Mouse (Mus musculus) neural tube, embryonic 14.5 days (tissue): ENCODE results near the gene Gm128. TPM values are rescaled to one million over a fixed set of nuclear protein-coding genes. Genes with fewer than 3 reads are reported as not detected.
A peak's percentile ranks its signal among the peaks of the same experiment; 100 is the strongest.

Experiments
- ATAC-seq: fragments of 200-750 bp; cut with Nextera tagmentation; 2 replicates; pipeline ENCODE4 v1.8.0; 2017; ENCODE audit warnings: low read depth, mild to moderate bottlenecking, moderate TSS enrichment, moderate library complexity
- H3K27ac ChIP-seq: fragments of 300-500 bp; sonication (generic); 2 replicates; pipeline ENCODE4 v1.5.1; 2014; ENCODE audit warnings: low read depth, mild to moderate bottlenecking, control low read depth, low read length, moderate library complexity, mixed read lengths
- H3K27me3 ChIP-seq: fragments of 300-500 bp; sonication (generic); 2 replicates; pipeline ENCODE4 v1.6.1; 2014; ENCODE audit warnings: low read length; ENCODE audit not compliant: control insufficient read depth, insufficient read depth
- H3K36me3 ChIP-seq: fragments of 300-500 bp; sonication (generic); 2 replicates; pipeline ENCODE4 v1.6.1; 2014; ENCODE audit warnings: low read length, mixed read lengths; ENCODE audit not compliant: control insufficient read depth, insufficient read depth
- H3K4me1 ChIP-seq: fragments of 300-500 bp; sonication (generic); 2 replicates; pipeline ENCODE4 v1.6.1; 2014; ENCODE audit warnings: low read length; ENCODE audit not compliant: control insufficient read depth, insufficient read depth
- H3K4me2 ChIP-seq: fragments of 300-500 bp; sonication (generic); 2 replicates; pipeline ENCODE4 v1.6.1; 2014; ENCODE audit warnings: mild to moderate bottlenecking, low read depth, low read length, control low read depth
- H3K4me3 ChIP-seq: fragments of 300-500 bp; sonication (generic); 2 replicates; pipeline ENCODE4 v1.5.1; 2014; ENCODE audit warnings: low read depth, low read length, control low read depth, mixed read lengths
- H3K9ac ChIP-seq: fragments of 300-500 bp; sonication (generic); replicated peaks from 2 replicates; pipeline ENCODE4 v1.6.1; 2014; ENCODE audit warnings: low read depth, mild to moderate bottlenecking, control low read depth, low read length, mixed read lengths
- H3K9me3 ChIP-seq: fragments of 300-500 bp; sonication (generic); 2 replicates; pipeline ENCODE4 v1.6.1; 2016; ENCODE audit warnings: low read length; ENCODE audit not compliant: control insufficient read depth
- WGBS: fragments of 180-500 bp; shearing (Covaris S2); extraction: QIAGEN DNeasy Blood & Tissue Kit; methylation state at CpG from one replicate; pipeline ENCODE4 v1.1.7; 2014; 5-methylcytosine and 5-hydroxymethylcytosine counted together
- polyA plus RNA-seq: library from polyadenylated mRNA; unstranded; fragments of >200 nt; fragmentation: Nextera tagmentation; extraction: Ambion mirVana; gene quantifications from 2 replicates; pipeline ENCODE4 v1.2.1, GENCODE M21; 2014

Gene Gm128
- polyA plus RNA-seq = 0.23 and 0.31 TPM in 2 replicates

- Histone ChIP-seq H3K36me3 (no peaks in the 10 kb centered on the region), H3K4me3 (no peak within 1 kb of the TSS), H3K9me3 (no peaks in the 10 kb centered on the region), H3K4me1 (no peaks in the 10 kb centered on the region), H3K27ac (no peak within 1 kb of the TSS), H3K27me3 (no peaks in the 10 kb centered on the region), H3K9ac (no peak within 1 kb of the TSS), H3K4me2 (no peak within 1 kb of the TSS)
- no peak for ATAC-seq
- WGBS = 78% methylated on average over 7 of the region's 7 CpGs
These were observed at the start of gene Gm128 for GRCm38 (mm10) chr3:95241498-95241897. Gm128 (minus strand) TSS chr3:95241598.

- no peak overlapping the region for H3K4me2 ChIP-seq
- no peaks in the 10 kb centered on the region for H3K4me1 ChIP-seq
- H3K27ac ChIP-seq = no peak overlapping the region
- H3K9ac ChIP-seq = no peak overlapping the region
- no peak for ATAC-seq
- WGBS = 87% methylated on average over 4 of the region's 4 CpGs
- peaks cover 41% of the 10 kb centered on the region; the same call in 1 of the 2 replicates for H3K36me3 ChIP-seq
- H3K4me3 ChIP-seq = no peak overlapping the region
- H3K9me3 ChIP-seq = no peaks in the 10 kb centered on the region
- no peaks in the 10 kb centered on the region for H3K27me3 ChIP-seq
These were observed 49.6 kb upstream of the Gm128 start for GRCm38 (mm10) chr3:95291041-95291440.

- Histone ChIP-seq H3K27ac (no peak overlapping the region), H3K27me3 (no peaks in the 10 kb centered on the region), H3K4me3 (no peak overlapping the region), H3K36me3 (peaks cover 36% of the 10 kb centered on the region; the same call in 1 of the 2 replicates), H3K4me2 (no peak overlapping the region), H3K4me1 (peaks cover 3% of the 10 kb centered on the region; the same call in 1 of the 2 replicates), H3K9ac (no peak overlapping the region), H3K9me3 (no peaks in the 10 kb centered on the region)
- 82% methylated on average over 6 of the region's 6 CpGs for WGBS
- no peak for ATAC-seq
These were observed 48.8 kb upstream of the Gm128 start for GRCm38 (mm10) chr3:95290156-95290555.

- H3K4me3 ChIP-seq = no peak overlapping the region
- no peak overlapping the region for H3K4me2 ChIP-seq
- H3K27me3 ChIP-seq = no peaks in the 10 kb centered on the region
- no peak overlapping the region for H3K27ac ChIP-seq
- no peak for ATAC-seq
- peaks cover 8% of the 10 kb centered on the region for H3K4me1 ChIP-seq
- no peaks in the 10 kb centered on the region for H3K9me3 ChIP-seq
- peaks cover 31% of the 10 kb centered on the region; the same call in 1 of the 2 replicates for H3K36me3 ChIP-seq
- 97% methylated on average over 4 of the region's 4 CpGs for WGBS
- H3K9ac ChIP-seq = no peak overlapping the region
These were observed 48.0 kb upstream of the Gm128 start for GRCm38 (mm10) chr3:95289419-95289818.

GRCm38 (mm10) chr3:95287541-95287940, 46.1 kb upstream of the Gm128 start:
- Histone ChIP-seq H3K4me3 (no peak overlapping the region), H3K36me3 (peaks cover 17% of the 10 kb centered on the region; the same call in 1 of the 2 replicates), H3K27me3 (no peaks in the 10 kb centered on the region), H3K4me1 (peaks cover 18% of the 10 kb centered on the region), H3K4me2 (no peak overlapping the region), H3K9ac (no peak overlapping the region), H3K9me3 (no peaks in the 10 kb centered on the region), H3K27ac (no peak overlapping the region)
- no peak for ATAC-seq
- 91% methylated on average over 3 of the region's 3 CpGs for WGBS

- Histone ChIP-seq H3K9me3 (no peaks in the 10 kb centered on the region), H3K9ac (no peak overlapping the region), H3K36me3 (peaks cover 17% of the 10 kb centered on the region; the same call in 1 of the 2 replicates), H3K4me3 (no peak overlapping the region), H3K4me1 (peaks cover 18% of the 10 kb centered on the region), H3K4me2 (no peak overlapping the region), H3K27me3 (no peaks in the 10 kb centered on the region), H3K27ac (no peak overlapping the region)
- 90% methylated on average over 7 of the region's 7 CpGs for WGBS
- ATAC-seq = no peak
These were observed 45.1 kb upstream of the Gm128 start for GRCm38 (mm10) chr3:95286510-95286909.

- no peak for ATAC-seq
- H3K4me3 ChIP-seq = no peak overlapping the region
- H3K9ac ChIP-seq = no peak overlapping the region
- peaks cover 18% of the 10 kb centered on the region for H3K4me1 ChIP-seq
- 80% methylated on average over 5 of the region's 5 CpGs for WGBS
- no peaks in the 10 kb centered on the region for H3K27me3 ChIP-seq
- no peak overlapping the region for H3K27ac ChIP-seq
- peaks cover 17% of the 10 kb centered on the region; the same call in 1 of the 2 replicates for H3K36me3 ChIP-seq
- no peak overlapping the region for H3K4me2 ChIP-seq
- H3K9me3 ChIP-seq = no peaks in the 10 kb centered on the region
These were observed 44.6 kb upstream of the Gm128 start for GRCm38 (mm10) chr3:95286011-95286410.

GRCm38 (mm10) chr3:95285390-95285789, 44.0 kb upstream of the Gm128 start:
- no peak for ATAC-seq
- H3K4me1 ChIP-seq = peaks cover 20% of the 10 kb centered on the region
- no peaks in the 10 kb centered on the region for H3K9me3 ChIP-seq
- no peak overlapping the region for H3K27ac ChIP-seq
- no peak overlapping the region for H3K4me3 ChIP-seq
- no peak overlapping the region for H3K9ac ChIP-seq
- H3K36me3 ChIP-seq = peaks cover 17% of the 10 kb centered on the region; the same call in 1 of the 2 replicates
- H3K27me3 ChIP-seq = no peaks in the 10 kb centered on the region
- 93% methylated on average over 5 of the region's 5 CpGs for WGBS
- H3K4me2 ChIP-seq = no peak overlapping the region

- no peak overlapping the region for H3K27ac ChIP-seq
- H3K4me1 ChIP-seq = peaks cover 21% of the 10 kb centered on the region
- H3K9ac ChIP-seq = no peak overlapping the region
- H3K27me3 ChIP-seq = no peaks in the 10 kb centered on the region
- 89% methylated on average over 12 of the region's 12 CpGs for WGBS
- H3K4me3 ChIP-seq = no peak overlapping the region
- no peaks in the 10 kb centered on the region for H3K9me3 ChIP-seq
- ATAC-seq = no peak
- peak overlapping the region; percentile 57; the same call in 1 of the 2 replicates for H3K4me2 ChIP-seq
- H3K36me3 ChIP-seq = peaks cover 11% of the 10 kb centered on the region; the same call in 1 of the 2 replicates
These were observed 43.3 kb upstream of the Gm128 start for GRCm38 (mm10) chr3:95284501-95285281.
